Mouse (Mus musculus) midbrain, embryonic 13.5 days (tissue): Measurements from ENCODE around the gene Foxr1. TPM values are rescaled to one million over a fixed set of nuclear protein-coding genes. Genes with fewer than 3 reads are reported as not detected.

Source experiments
- ATAC-seq: fragments of 200-750 bp; cut with Nextera tagmentation; 2 replicates; pipeline ENCODE4 v1.8.0; 2017; ENCODE audit warnings: mild to moderate bottlenecking, moderate TSS enrichment, moderate library complexity
- H3K27ac ChIP-seq: fragments of 300-500 bp; sonication (generic); 2 replicates; pipeline ENCODE4 v1.5.1; 2015; ENCODE audit warnings: inconsistent platforms, mild to moderate bottlenecking, moderate library complexity
- H3K27me3 ChIP-seq: fragments of 300-500 bp; sonication (generic); 2 replicates; pipeline ENCODE4 v1.6.1; 2015; ENCODE audit warnings: mild to moderate bottlenecking, inconsistent platforms
- H3K36me3 ChIP-seq: fragments of 300-500 bp; sonication (generic); 2 replicates; pipeline ENCODE4 v1.6.1; 2015; ENCODE audit warnings: mild to moderate bottlenecking, inconsistent platforms
- H3K4me1 ChIP-seq: fragments of 300-500 bp; sonication (generic); replicated peaks from 2 replicates; pipeline ENCODE4 v1.6.1; 2015; ENCODE audit warnings: inconsistent platforms
- H3K4me2 ChIP-seq: fragments of 300-500 bp; sonication (generic); replicated peaks from 2 replicates; pipeline ENCODE4 v1.6.1; 2015; ENCODE audit warnings: moderate library complexity, mild to moderate bottlenecking, inconsistent platforms
- H3K4me3 ChIP-seq: fragments of 300-500 bp; sonication (generic); replicated peaks from 2 replicates; pipeline ENCODE4 v1.5.1; 2015; ENCODE audit warnings: mild to moderate bottlenecking, inconsistent platforms
- H3K9ac ChIP-seq: fragments of 300-500 bp; sonication (generic); replicated peaks from 2 replicates; pipeline ENCODE4 v1.6.1; 2015; ENCODE audit warnings: mild to moderate bottlenecking, inconsistent platforms
- H3K9me3 ChIP-seq: fragments of 300-500 bp; sonication (generic); 2 replicates; pipeline ENCODE4 v1.6.1; 2016; ENCODE audit warnings: mild to moderate bottlenecking, inconsistent platforms
- WGBS: fragments of 180-500 bp; shearing (Covaris S2); methylation state at CpG from one replicate; pipeline ENCODE4 v1.1.7; 2015; 5-methylcytosine and 5-hydroxymethylcytosine counted together
- microRNA-seq: library from miRNA; unstranded; fragments of <30 nt; microRNA quantifications from one replicate; pipeline ENCODE4, GENCODE M21; 2016
- polyA plus RNA-seq: library from polyadenylated mRNA; unstranded; fragments of >200 nt; fragmentation: Nextera tagmentation; extraction: Ambion mirVana; gene quantifications from 2 replicates; pipeline ENCODE4 v1.2.1, GENCODE M21; 2015

Foxr1 gene
- polyA plus RNA-seq, 1 experiment from 2014 or later, result not detected

- no peak overlapping the region for H3K4me2 ChIP-seq
- H3K27me3 ChIP-seq, result no peaks in the 10 kb centered on the region
- no peaks in the 10 kb centered on the region for H3K4me1 ChIP-seq
- no peak overlapping the region for H3K27ac ChIP-seq
- peaks cover 96% of the 10 kb centered on the region for H3K36me3 ChIP-seq
- no peak overlapping the region for H3K4me3 ChIP-seq
- no peaks in the 10 kb centered on the region for H3K9me3 ChIP-seq
- no peak for ATAC-seq
- H3K9ac ChIP-seq, result no peak overlapping the region
- 77% methylated on average over 3 of the region's 3 CpGs for WGBS
These were observed 53.7 kb downstream of the Foxr1 start for GRCm38 (mm10) chr9:44387221-44387620.

GRCm38 (mm10) chr9:44384596-44384995 is 56.3 kb downstream of the Foxr1 start:
- ATAC-seq, result no peak
- 94% methylated on average over 13 of the region's 13 CpGs for WGBS
- Histone ChIP-seq H3K4me1 (peaks cover 18% of the 10 kb centered on the region), H3K4me3 (no peak overlapping the region), H3K27ac (no peak overlapping the region), H3K9me3 (no peaks in the 10 kb centered on the region), H3K9ac (no peak overlapping the region), H3K36me3 (peaks cover 88% of the 10 kb centered on the region), H3K27me3 (no peaks in the 10 kb centered on the region), H3K4me2 (no peak overlapping the region)

Small RNA genes within 50 kb of the gene (microRNA-seq; reads per million reads assigned to microRNA genes)
- not detected for gene Mir7085

Other genes starting within 250 kb of the Foxr1 start
- 26.2 and 28.5 TPM in 2 replicates for gene Cbl, start 207.1 kb downstream of the Foxr1 start, polyA plus RNA-seq
- not detected in 2 replicates for gene Ccdc153, start 200.5 kb downstream of the Foxr1 start, polyA plus RNA-seq
- gene Pdzd3, start 189.7 kb downstream of the Foxr1 start, polyA plus RNA-seq, result 0.48 and 0.64 TPM in 2 replicates
- 3.3 and 3.5 TPM in 2 replicates for gene Nlrx1, start 172.5 kb downstream of the Foxr1 start, polyA plus RNA-seq
- 17.3 and 18.1 TPM in 2 replicates for gene Abcg4, start 152.5 kb downstream of the Foxr1 start, polyA plus RNA-seq
- 37.5 and 38.5 TPM in 2 replicates for gene Hinfp, start 135.5 kb downstream of the Foxr1 start, polyA plus RNA-seq
- 23.0 and 27.3 TPM in 2 replicates for gene C2cd2l, start 120.9 kb downstream of the Foxr1 start, polyA plus RNA-seq
- 40.8 TPM in 2 replicates for gene Dpagt1, start 115.1 kb downstream of the Foxr1 start, polyA plus RNA-seq
- 193 and 209 TPM in 2 replicates for gene H2afx, start 106.4 kb downstream of the Foxr1 start, polyA plus RNA-seq
- gene Hmbs, start 96.9 kb downstream of the Foxr1 start, polyA plus RNA-seq, result 72.3 and 72.9 TPM in 2 replicates
- gene Vps11, start 79.5 kb downstream of the Foxr1 start, polyA plus RNA-seq, result 41.2 and 41.6 TPM in 2 replicates
- 28.1 and 28.4 TPM in 2 replicates for gene Hyou1, start 61.6 kb downstream of the Foxr1 start, polyA plus RNA-seq
- gene Slc37a4, start 44.3 kb downstream of the Foxr1 start, polyA plus RNA-seq, result 34.7 and 35.9 TPM in 2 replicates
- gene Rps25, start 34.0 kb downstream of the Foxr1 start, polyA plus RNA-seq, result 1,334 and 1,353 TPM in 2 replicates
- 357 and 364 TPM in 2 replicates for gene Trappc4, start 33.5 kb downstream of the Foxr1 start, polyA plus RNA-seq
- 36.7 and 40.7 TPM in 2 replicates for gene Ccdc84, start 22.6 kb downstream of the Foxr1 start, polyA plus RNA-seq
- not detected in 2 replicates for gene Upk2, start 13.8 kb upstream of the Foxr1 start, polyA plus RNA-seq
- gene Bcl9l, start 41.7 kb upstream of the Foxr1 start, polyA plus RNA-seq, result 8.0 and 9.2 TPM in 2 replicates
- gene Cxcr5, start 120.7 kb upstream of the Foxr1 start, polyA plus RNA-seq, result not detected in 2 replicates
- gene Ddx6, start 163.8 kb upstream of the Foxr1 start, polyA plus RNA-seq, result 27.5 and 28.1 TPM in 2 replicates
- not detected in 2 replicates for gene Treh, start 232.1 kb upstream of the Foxr1 start, polyA plus RNA-seq